Mouse (Mus musculus): ENCODE measurements at regions not wholly inside any gene's neighbourhood (a gene's known extent, or its start where the extent isn't known, plus 50 kb on each side); places are given as distances from the start of the nearest gene placed in this dataset.

DNA sequence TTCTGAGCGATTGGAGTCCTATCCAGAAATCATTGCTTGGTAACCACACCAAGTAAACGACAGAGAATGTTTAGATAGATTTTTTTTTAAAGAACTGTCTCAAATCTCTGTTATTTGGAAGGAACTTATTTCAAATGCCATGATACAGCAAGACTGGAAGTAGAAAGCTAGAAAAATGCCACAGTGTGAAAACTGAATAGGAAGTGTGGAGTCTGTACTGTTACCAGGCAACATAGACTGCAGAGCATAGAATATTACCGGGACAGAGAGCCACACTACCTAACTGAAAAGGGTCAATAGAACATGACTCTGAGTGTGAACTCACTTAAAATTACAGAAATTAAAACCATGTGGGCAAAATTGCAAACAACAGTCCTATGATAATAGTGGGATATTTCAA lies 52.4 kb upstream of the Adcy1 start:
- Histone ChIP-seq H3K4me1 (ENCODE audit: control insufficient read depth, insufficient read depth, low read length) (no peaks in the 10 kb centered on the region), H3K27ac (replicated peaks; ENCODE audit: low read depth, low read length) (no peak overlapping the region), H3K9me3 (ENCODE audit: control insufficient read depth, low read length) (no peaks in the 10 kb centered on the region), H3K36me3 (ENCODE audit: control insufficient read depth, insufficient read depth, low read length) (no peaks in the 10 kb centered on the region), H3K9ac (ENCODE audit: low read length) (no peak overlapping the region), H3K4me2 (ENCODE audit: low read depth, severe bottlenecking) (no peak overlapping the region), H3K4me3 (ENCODE audit: low read depth, low read length) (no peak overlapping the region), H3K27me3 (ENCODE audit: control insufficient read depth, insufficient read depth, low read length) (no peaks in the 10 kb centered on the region)
- 83% methylated on average over 3 of the region's 3 CpGs for WGBS
- ATAC-seq (ENCODE audit: insufficient number of reproducible peaks, low FRiP score, low TSS enrichment, low read depth) (no peak), DNase-seq (ENCODE audit: low spot score) (no peak)

DNA sequence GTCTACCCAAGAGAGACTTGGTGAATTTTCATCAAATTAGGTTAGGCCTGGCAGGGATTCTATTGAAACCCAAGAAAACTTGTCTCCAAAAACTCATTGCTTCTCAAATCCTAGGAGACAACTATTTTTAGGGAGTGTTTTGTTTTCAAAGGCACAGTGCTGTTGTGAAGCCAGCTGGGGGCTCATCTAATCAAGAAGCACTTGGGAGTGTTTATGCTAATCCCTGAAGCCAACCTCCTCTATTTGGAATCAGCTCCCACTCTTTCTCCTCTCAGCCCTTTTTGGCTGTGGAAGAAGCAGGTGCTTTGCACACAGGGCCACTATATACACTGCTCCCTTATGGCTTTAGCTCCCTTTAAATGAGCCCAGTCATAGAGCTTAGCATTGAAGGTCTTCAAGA lies 64.0 kb upstream of the Adcy1 start:
- Histone ChIP-seq H3K4me2 (ENCODE audit: low read depth, severe bottlenecking) (no peak overlapping the region), H3K36me3 (ENCODE audit: control insufficient read depth, insufficient read depth, low read length) (no peaks in the 10 kb centered on the region), H3K27me3 (ENCODE audit: control insufficient read depth, insufficient read depth, low read length) (no peaks in the 10 kb centered on the region), H3K27ac (replicated peaks; ENCODE audit: low read depth, low read length) (no peak overlapping the region), H3K9ac (ENCODE audit: low read length) (no peak overlapping the region), H3K4me3 (ENCODE audit: low read depth, low read length) (no peak overlapping the region), H3K9me3 (ENCODE audit: control insufficient read depth, low read length) (no peaks in the 10 kb centered on the region), H3K4me1 (ENCODE audit: control insufficient read depth, insufficient read depth, low read length) (no peaks in the 10 kb centered on the region)
- no peak for ATAC-seq (ENCODE audit: insufficient number of reproducible peaks, low FRiP score, low TSS enrichment, low read depth)
- no peak for DNase-seq (ENCODE audit: low spot score)

DNA sequence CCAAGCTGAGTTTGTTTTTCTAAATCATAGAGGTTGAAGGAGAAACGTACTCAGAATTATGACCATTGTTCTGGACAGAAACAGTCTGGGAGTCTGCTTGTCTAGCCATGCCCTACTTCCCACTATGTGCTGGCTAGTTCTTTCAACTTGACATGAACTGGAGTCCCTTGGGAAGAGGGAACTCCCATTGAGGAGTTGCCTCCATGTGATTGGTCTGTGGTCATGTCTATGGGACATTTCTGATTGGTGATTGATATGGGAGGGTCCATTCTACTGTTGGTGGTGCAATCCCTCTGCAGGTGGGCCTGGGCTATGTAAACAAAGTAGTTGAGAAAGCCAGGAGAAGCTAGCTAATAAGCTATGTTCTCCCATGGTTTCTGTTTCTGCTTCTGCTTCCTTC lies 64.5 kb upstream of the Adcy1 start:
- H3K4me3 ChIP-seq (ENCODE audit: low read depth, low read length): no peak overlapping the region
- H3K4me1 ChIP-seq (ENCODE audit: control insufficient read depth, insufficient read depth, low read length): no peaks in the 10 kb centered on the region
- H3K27ac ChIP-seq (replicated peaks; ENCODE audit: low read depth, low read length): no peak overlapping the region
- H3K9ac ChIP-seq (ENCODE audit: low read length): no peak overlapping the region
- H3K4me2 ChIP-seq (ENCODE audit: low read depth, severe bottlenecking): no peak overlapping the region
- no peak for ATAC-seq (ENCODE audit: insufficient number of reproducible peaks, low FRiP score, low TSS enrichment, low read depth)
- WGBS: 81% methylated on average over 1 of the region's 1 CpGs
- no peaks in the 10 kb centered on the region for H3K36me3 ChIP-seq (ENCODE audit: control insufficient read depth, insufficient read depth, low read length)
- DNase-seq (ENCODE audit: low spot score): no peak
- H3K9me3 ChIP-seq (ENCODE audit: control insufficient read depth, low read length): no peaks in the 10 kb centered on the region
- H3K27me3 ChIP-seq (ENCODE audit: control insufficient read depth, insufficient read depth, low read length): no peaks in the 10 kb centered on the region

DNA sequence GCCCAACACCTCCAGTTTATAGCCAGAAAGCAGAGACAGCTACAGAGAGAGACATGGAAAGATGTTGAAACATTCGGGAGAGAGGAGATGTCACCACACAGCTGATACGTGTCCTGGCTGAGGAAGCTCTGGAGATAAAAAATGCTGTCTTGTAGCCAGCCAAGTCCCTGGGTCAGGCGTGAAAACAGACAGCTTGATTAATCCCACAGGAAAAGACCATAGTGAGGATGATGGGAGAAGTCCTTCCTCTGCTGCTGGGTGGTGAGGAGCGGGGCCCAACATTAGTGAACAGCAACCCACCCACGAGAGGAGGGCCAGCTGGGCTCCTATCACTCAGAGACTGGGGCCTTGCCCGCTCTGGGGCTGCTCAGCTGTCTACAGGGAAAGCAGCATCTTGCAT lies 65.8 kb upstream of the Adcy1 start:
- H3K9me3 ChIP-seq (ENCODE audit: control insufficient read depth, low read length): no peaks in the 10 kb centered on the region
- H3K4me1 ChIP-seq (ENCODE audit: control insufficient read depth, insufficient read depth, low read length): no peaks in the 10 kb centered on the region
- no peak for ATAC-seq (ENCODE audit: insufficient number of reproducible peaks, low FRiP score, low TSS enrichment, low read depth)
- H3K9ac ChIP-seq (ENCODE audit: low read length): no peak overlapping the region
- DNase-seq (ENCODE audit: low spot score): no peak
- no peak overlapping the region for H3K4me2 ChIP-seq (ENCODE audit: low read depth, severe bottlenecking)
- H3K36me3 ChIP-seq (ENCODE audit: control insufficient read depth, insufficient read depth, low read length): no peaks in the 10 kb centered on the region
- H3K4me3 ChIP-seq (ENCODE audit: low read depth, low read length): no peak overlapping the region
- WGBS: 78% methylated on average over 6 of the region's 6 CpGs
- H3K27ac ChIP-seq (replicated peaks; ENCODE audit: low read depth, low read length): no peak overlapping the region
- no peaks in the 10 kb centered on the region for H3K27me3 ChIP-seq (ENCODE audit: control insufficient read depth, insufficient read depth, low read length)

DNA sequence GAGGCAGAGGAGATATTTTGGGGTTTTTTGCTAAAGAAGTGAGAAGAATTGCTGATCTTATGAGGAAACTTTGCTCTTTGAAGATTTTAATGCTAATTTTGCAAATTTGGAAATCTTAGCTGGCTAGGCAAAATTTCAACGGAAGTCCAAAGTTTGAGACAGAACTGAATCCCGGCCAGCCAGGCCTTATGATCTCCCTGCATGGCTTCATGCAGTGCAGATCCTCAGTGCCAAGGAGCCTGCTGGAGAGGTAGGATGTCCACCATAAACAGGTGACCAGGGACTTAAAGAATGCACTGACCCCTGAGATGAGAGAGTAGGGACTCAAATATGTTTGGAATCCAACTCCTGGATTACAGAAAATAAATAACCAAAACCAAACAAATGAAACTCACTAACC lies 69.6 kb upstream of the Adcy1 start:
- H3K36me3 ChIP-seq (ENCODE audit: control insufficient read depth, insufficient read depth, low read length): no peaks in the 10 kb centered on the region
- no peak overlapping the region for H3K27ac ChIP-seq (replicated peaks; ENCODE audit: low read depth, low read length)
- ATAC-seq (ENCODE audit: insufficient number of reproducible peaks, low FRiP score, low TSS enrichment, low read depth) (no peak), DNase-seq (ENCODE audit: low spot score) (no peak)
- peaks cover 5% of the 10 kb centered on the region; the same call in 1 of the 2 replicates for H3K4me1 ChIP-seq (ENCODE audit: control insufficient read depth, insufficient read depth, low read length)
- H3K4me2 ChIP-seq (ENCODE audit: low read depth, severe bottlenecking): no peak overlapping the region
- no peak overlapping the region for H3K9ac ChIP-seq (ENCODE audit: low read length)
- no peaks in the 10 kb centered on the region for H3K27me3 ChIP-seq (ENCODE audit: control insufficient read depth, insufficient read depth, low read length)
- 87% methylated on average over 2 of the region's 2 CpGs for WGBS
- no peaks in the 10 kb centered on the region for H3K9me3 ChIP-seq (ENCODE audit: control insufficient read depth, low read length)
- H3K4me3 ChIP-seq (ENCODE audit: low read depth, low read length): no peak overlapping the region

DNA sequence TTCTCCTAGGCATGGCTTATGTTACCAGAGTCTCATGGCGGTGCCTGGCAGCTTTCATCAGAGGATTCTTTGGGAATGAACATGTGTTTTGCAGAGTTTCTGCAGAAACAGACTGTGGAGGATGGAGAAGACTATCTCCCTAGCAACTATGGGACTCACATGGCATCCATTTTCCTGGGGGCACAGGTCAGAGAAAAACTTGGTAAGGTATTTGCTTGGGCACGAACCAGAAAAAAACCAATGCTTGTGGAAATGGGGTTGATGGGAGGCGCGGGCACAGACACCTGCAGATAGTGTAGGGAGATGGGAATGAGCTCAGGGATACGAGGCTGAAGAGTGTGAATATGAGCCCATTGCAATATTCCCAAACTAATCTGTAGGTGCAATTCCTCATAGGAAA lies 71.7 kb upstream of the Adcy1 start:
- DNase-seq (ENCODE audit: low spot score) (no peak), ATAC-seq (ENCODE audit: insufficient number of reproducible peaks, low FRiP score, low TSS enrichment, low read depth) (no peak)
- no peaks in the 10 kb centered on the region for H3K9me3 ChIP-seq (ENCODE audit: control insufficient read depth, low read length)
- no peaks in the 10 kb centered on the region for H3K36me3 ChIP-seq (ENCODE audit: control insufficient read depth, insufficient read depth, low read length)
- no peak overlapping the region for H3K9ac ChIP-seq (ENCODE audit: low read length)
- peaks cover 5% of the 10 kb centered on the region; the same call in 1 of the 2 replicates for H3K4me1 ChIP-seq (ENCODE audit: control insufficient read depth, insufficient read depth, low read length)
- no peaks in the 10 kb centered on the region for H3K27me3 ChIP-seq (ENCODE audit: control insufficient read depth, insufficient read depth, low read length)
- WGBS: 89% methylated on average over 5 of the region's 5 CpGs
- no peak overlapping the region for H3K4me2 ChIP-seq (ENCODE audit: low read depth, severe bottlenecking)
- no peak overlapping the region for H3K4me3 ChIP-seq (ENCODE audit: low read depth, low read length)
- no peak overlapping the region for H3K27ac ChIP-seq (replicated peaks; ENCODE audit: low read depth, low read length)

DNA sequence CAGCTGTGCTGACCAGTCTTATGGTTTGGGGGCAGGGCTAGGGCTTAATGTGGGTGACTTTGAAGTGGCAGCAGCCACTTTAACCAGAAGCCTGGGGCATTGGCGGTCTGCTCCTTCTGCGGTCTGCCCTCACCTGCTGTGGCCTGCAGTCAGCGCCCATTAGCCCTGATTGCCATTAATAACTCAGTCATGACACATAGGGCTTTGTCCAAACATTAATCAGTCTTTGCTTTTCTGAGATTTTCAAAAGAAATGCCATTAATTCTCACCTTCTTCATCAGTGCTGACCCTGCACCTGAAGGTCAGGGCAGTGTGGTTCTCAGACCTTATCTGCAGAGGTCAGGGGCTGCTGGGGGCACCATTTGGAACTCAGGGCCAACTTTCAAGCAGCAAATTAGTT lies 72.6 kb upstream of the Adcy1 start:
- Histone ChIP-seq H3K9me3 (ENCODE audit: control insufficient read depth, low read length) (no peaks in the 10 kb centered on the region), H3K4me1 (ENCODE audit: control insufficient read depth, insufficient read depth, low read length) (peaks cover 5% of the 10 kb centered on the region; the same call in 1 of the 2 replicates), H3K27ac (replicated peaks; ENCODE audit: low read depth, low read length) (no peak overlapping the region), H3K4me3 (ENCODE audit: low read depth, low read length) (no peak overlapping the region), H3K4me2 (ENCODE audit: low read depth, severe bottlenecking) (no peak overlapping the region), H3K36me3 (ENCODE audit: control insufficient read depth, insufficient read depth, low read length) (no peaks in the 10 kb centered on the region), H3K27me3 (ENCODE audit: control insufficient read depth, insufficient read depth, low read length) (no peaks in the 10 kb centered on the region), H3K9ac (ENCODE audit: low read length) (no peak overlapping the region)
- DNase-seq (ENCODE audit: low spot score): no peak
- 16% methylated on average over 3 of the region's 3 CpGs for WGBS
- ATAC-seq (ENCODE audit: insufficient number of reproducible peaks, low FRiP score, low TSS enrichment, low read depth): no peak; the same call in 1 of the 2 replicates

DNA sequence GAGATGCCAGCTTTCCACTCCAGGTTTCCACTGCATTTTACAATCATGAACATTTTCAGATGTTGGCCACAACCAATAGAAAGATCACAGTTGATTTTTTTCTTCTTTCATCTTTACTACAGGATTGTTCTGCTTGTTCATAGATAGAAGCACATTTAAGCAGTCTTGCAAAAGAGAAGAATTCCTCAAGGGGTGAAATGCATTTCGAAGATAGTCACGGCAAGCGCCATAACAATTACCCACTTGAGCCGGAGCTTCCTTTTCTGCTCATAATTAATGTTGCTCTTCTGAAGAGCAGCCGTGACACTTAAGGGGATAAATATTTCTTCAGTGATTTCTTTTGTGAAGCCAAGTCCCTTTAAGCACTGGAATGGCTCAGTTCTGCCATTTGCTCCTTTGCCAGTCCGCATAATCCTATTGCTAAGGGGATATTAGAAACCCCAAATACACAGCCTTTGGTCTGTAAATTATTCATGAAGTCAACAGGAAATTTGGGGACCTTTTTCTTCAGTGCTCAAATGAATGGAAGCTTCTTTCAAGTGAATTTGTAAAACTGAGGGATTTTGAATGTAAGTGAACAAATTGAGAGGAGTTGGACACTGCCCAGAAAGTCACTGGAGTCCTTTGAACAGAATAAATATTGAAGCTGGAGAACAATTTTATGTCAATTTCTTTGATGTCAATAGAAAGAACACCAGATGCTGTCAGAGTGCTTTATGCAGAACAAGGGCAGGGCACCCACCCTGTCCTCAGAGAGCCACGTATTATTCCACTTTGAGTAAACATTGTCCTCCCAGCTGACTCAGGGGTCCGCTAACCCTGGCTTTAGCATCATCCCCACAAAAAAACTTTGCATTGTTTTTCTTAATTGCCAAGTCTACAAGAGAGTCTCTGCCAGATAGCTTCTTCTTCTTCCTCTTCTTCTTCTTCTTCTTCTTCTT lies 74.1 kb upstream of the Adcy1 start:
- Histone ChIP-seq H3K4me2 (ENCODE audit: low read depth, severe bottlenecking) (no peak overlapping the region), H3K9ac (ENCODE audit: low read length) (no peak overlapping the region), H3K4me1 (ENCODE audit: control insufficient read depth, insufficient read depth, low read length) (peaks cover 5% of the 10 kb centered on the region; the same call in 1 of the 2 replicates), H3K4me3 (ENCODE audit: low read depth, low read length) (no peak overlapping the region), H3K36me3 (ENCODE audit: control insufficient read depth, insufficient read depth, low read length) (no peaks in the 10 kb centered on the region), H3K27me3 (ENCODE audit: control insufficient read depth, insufficient read depth, low read length) (no peaks in the 10 kb centered on the region), H3K9me3 (ENCODE audit: control insufficient read depth, low read length) (no peaks in the 10 kb centered on the region), H3K27ac (replicated peaks; ENCODE audit: low read depth, low read length) (no peak overlapping the region)
- DNase-seq (ENCODE audit: low spot score): no peak
- no peak for ATAC-seq (ENCODE audit: insufficient number of reproducible peaks, low FRiP score, low TSS enrichment, low read depth)
- WGBS: 84% methylated on average over 8 of the region's 8 CpGs
